Mouse (Mus musculus) cerebellum, adult 2 months (tissue): ENCODE results near the gene Dok4. TPM values are rescaled to one million over a fixed set of nuclear protein-coding genes. Genes with fewer than 3 reads are reported as not detected.
A peak's percentile ranks its signal among the peaks of the same experiment; 100 is the strongest.

Experiments
- DNase-seq, 2 experiments: peaks; one replicate each; pipeline ENCODE4 v3.0.0; 2021
- H3K27ac ChIP-seq: fragments of 200-500 bp; 2 replicates; pipeline ENCODE4 v1.5.1; 2012; ENCODE audit warnings: low read length, control low read depth, inconsistent platforms; ENCODE audit not compliant: insufficient read depth
- H3K27me3 ChIP-seq: fragments of 200-500 bp; 2 replicates; pipeline ENCODE4 v1.6.1; 2012; ENCODE audit warnings: inconsistent platforms, mild to moderate bottlenecking, low read length, moderate library complexity; ENCODE audit not compliant: control insufficient read depth, insufficient read depth
- H3K4me1 ChIP-seq: fragments of 200-500 bp; 2 replicates; pipeline ENCODE4 v1.6.1; 2011; ENCODE audit warnings: low read length; ENCODE audit not compliant: control insufficient read depth, insufficient read depth
- H3K4me3 ChIP-seq: fragments of 200-500 bp; replicated peaks from 2 replicates; pipeline ENCODE3; 2011; ENCODE audit warnings: mild to moderate bottlenecking, low read depth, low read length, control low read depth; ENCODE audit not compliant: insufficient read depth
- CTCF ChIP-seq: fragments of 200-500 bp; IDR thresholded peaks from 2 replicates; pipeline ENCODE4 v1.5.1; 2011; ENCODE audit warnings: low read depth, mild to moderate bottlenecking, control low read depth, low read length, moderate library complexity, borderline replicate concordance; ENCODE audit not compliant: insufficient read depth
- POLR2A ChIP-seq: fragments of 200-500 bp; IDR thresholded peaks from 2 replicates; pipeline ENCODE4 v1.6.1; 2011; ENCODE audit warnings: low read length, control low read depth, borderline replicate concordance; ENCODE audit not compliant: insufficient read depth
- WGBS: fragments of 180-500 bp; shearing (Covaris S2); methylation state at CpG from one replicate; pipeline ENCODE4 v1.1.7; 2018; 5-methylcytosine and 5-hydroxymethylcytosine counted together
- polyA plus RNA-seq: library from polyadenylated mRNA; depleted of rRNA; stranded (reverse); fragments of >200 nt; gene quantifications from 2 replicates; pipeline ENCODE4 v1.2.3, GENCODE M21; 2012

The Dok4 gene
- polyA plus RNA-seq, 1 experiment: 12.5 TPM

DNA sequence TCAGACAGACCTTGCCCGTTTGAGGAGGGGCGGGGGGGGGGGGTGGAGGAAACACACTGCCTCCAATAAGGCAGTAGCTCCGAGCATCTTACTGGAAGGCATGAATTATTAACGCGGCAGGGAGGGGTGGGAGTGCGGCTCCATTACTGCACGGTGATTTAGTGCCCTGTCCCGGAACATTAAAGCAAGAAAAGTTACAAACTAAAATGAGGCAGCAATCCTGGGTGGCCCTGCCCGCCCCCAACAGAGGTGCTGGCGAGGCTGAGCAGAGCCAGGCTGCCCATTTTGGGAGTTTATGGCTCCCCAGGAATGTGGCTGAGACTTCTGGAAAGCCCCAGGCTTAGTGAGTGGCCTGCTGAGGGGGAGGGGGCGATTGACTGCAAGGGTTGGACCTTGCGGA lies 27.6 kb upstream of the Dok4 start:
- no peaks in the 10 kb centered on the region for H3K4me1 ChIP-seq
- TF ChIP-seq CTCF (no peak), POLR2A (no peak)
- WGBS: 49% methylated on average over 12 of the region's 12 CpGs
- no peak for DNase-seq
- H3K4me3 ChIP-seq: no peak overlapping the region
- no peak overlapping the region for H3K27ac ChIP-seq
- no peaks in the 10 kb centered on the region for H3K27me3 ChIP-seq

DNA sequence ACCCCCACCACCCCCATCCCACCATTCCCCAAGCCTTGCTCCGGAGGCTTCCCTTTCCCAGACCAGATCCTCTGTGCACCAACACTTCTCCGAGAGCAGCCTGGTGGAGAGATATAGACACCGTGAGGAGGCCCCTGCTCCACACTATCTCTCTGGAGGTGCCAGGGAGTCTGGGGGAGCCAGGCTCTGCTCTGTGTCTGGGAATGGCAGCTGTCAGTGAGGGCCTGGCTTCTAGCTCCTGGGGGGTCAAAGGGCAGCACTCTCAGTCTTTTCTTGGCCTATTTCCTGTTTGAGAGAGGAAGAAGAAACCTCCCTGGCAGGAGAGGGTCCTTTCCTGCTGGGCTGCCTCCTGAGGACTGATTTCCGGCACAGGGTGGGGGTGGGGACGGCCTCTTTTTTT lies 24.9 kb upstream of the Dok4 start:
- Histone ChIP-seq H3K4me1 (no peaks in the 10 kb centered on the region), H3K27me3 (no peaks in the 10 kb centered on the region), H3K4me3 (no peak overlapping the region), H3K27ac (no peak overlapping the region)
- WGBS: 22% methylated on average over 5 of the region's 5 CpGs
- DNase-seq: no peak
- no peak for TF ChIP-seq POLR2A
- TF ChIP-seq CTCF: no peak

DNA sequence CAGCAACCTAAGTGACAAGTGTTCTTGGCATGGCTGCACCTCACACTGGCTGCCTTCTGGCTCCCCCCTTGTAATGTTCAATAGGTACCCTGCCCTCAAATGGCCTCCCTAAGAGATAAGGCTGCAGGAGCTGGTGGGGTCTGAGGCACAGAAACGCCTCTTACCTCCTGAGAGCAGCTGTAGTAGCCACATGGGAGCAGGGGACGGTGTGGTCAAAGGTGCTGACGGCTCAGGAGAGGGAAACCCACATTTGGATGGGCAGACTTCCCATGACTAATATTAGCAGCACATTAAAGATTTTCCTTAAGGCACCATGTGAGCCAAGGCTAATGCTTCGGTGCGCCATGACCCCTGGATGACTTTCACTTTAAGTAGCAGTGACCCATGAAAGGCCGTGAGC lies 24.5 kb upstream of the Dok4 start:
- Histone ChIP-seq H3K27ac (no peak overlapping the region), H3K27me3 (no peaks in the 10 kb centered on the region), H3K4me1 (no peaks in the 10 kb centered on the region), H3K4me3 (no peak overlapping the region)
- no peak for DNase-seq
- WGBS: 17% methylated on average over 6 of the region's 6 CpGs
- no peak for TF ChIP-seq POLR2A
- no peak for TF ChIP-seq CTCF

- 28% methylated on average over 11 of the region's 11 CpGs for WGBS
- DNase-seq: no peak
- TF ChIP-seq CTCF: no peak
- TF ChIP-seq POLR2A: no peak
- Histone ChIP-seq H3K4me1 (no peaks in the 10 kb centered on the region), H3K27ac (no peak overlapping the region), H3K27me3 (no peaks in the 10 kb centered on the region), H3K4me3 (no peak overlapping the region)
These were observed 23.1 kb upstream of the Dok4 start for GRCm38 (mm10) chr8:94899262-94899661.

GRCm38 (mm10) chr8:94892917-94893316 lies 16.8 kb upstream of the Dok4 start:
- TF ChIP-seq CTCF (no peak), POLR2A (no peak)
- 40% methylated on average over 2 of the region's 2 CpGs for WGBS
- Histone ChIP-seq H3K27me3 (no peaks in the 10 kb centered on the region), H3K4me3 (no peak overlapping the region), H3K4me1 (no peaks in the 10 kb centered on the region), H3K27ac (no peak overlapping the region)
- no peak for DNase-seq

DNA sequence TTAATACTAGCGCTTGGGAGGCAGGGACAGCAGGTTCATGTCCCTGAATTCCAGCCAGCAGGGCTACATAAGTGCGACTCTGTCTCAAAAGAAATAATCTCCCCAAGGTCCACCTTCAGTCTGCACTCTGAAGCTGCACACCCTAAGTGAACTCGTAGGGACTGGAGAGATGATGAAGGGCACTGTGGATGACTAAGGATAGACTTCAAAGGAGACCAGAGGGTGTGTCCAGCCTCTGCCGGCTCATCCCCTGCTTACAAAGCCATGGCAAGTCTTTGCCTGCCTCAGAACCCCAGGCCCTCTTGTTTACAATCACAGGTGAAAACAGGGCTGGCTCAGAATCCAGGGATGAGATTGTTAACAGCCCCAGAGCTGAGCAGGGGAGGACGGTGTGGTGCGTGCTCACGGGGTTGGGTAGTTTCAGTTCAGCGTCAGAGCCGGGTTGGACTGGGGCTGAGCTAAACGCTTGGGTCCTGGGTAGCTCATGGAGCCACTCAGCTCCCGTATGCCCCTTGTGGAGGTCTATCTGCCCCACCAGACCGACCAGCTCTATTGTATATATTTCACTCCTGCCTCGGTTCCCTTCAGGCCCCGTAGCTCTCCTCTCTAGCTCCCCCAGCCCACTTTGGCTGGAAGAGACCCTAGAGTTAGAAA lies 12.4 kb upstream of the Dok4 start:
- no peak overlapping the region for H3K4me3 ChIP-seq
- DNase-seq: no peak
- no peak for TF ChIP-seq POLR2A
- TF ChIP-seq CTCF: no peak
- H3K4me1 ChIP-seq: no peaks in the 10 kb centered on the region
- H3K27me3 ChIP-seq: no peaks in the 10 kb centered on the region
- H3K27ac ChIP-seq: no peak overlapping the region
- 45% methylated on average over 14 of the region's 14 CpGs for WGBS

- H3K4me3 ChIP-seq: no peak overlapping the region
- TF ChIP-seq POLR2A: no peak
- TF ChIP-seq CTCF: no peak
- no peak overlapping the region for H3K27ac ChIP-seq
- 78% methylated on average over 4 of the region's 4 CpGs for WGBS
- no peaks in the 10 kb centered on the region for H3K4me1 ChIP-seq
- H3K27me3 ChIP-seq: no peaks in the 10 kb centered on the region
- DNase-seq: no peak
These were observed 4.6 kb upstream of the Dok4 start for GRCm38 (mm10) chr8:94880742-94881141.

DNA sequence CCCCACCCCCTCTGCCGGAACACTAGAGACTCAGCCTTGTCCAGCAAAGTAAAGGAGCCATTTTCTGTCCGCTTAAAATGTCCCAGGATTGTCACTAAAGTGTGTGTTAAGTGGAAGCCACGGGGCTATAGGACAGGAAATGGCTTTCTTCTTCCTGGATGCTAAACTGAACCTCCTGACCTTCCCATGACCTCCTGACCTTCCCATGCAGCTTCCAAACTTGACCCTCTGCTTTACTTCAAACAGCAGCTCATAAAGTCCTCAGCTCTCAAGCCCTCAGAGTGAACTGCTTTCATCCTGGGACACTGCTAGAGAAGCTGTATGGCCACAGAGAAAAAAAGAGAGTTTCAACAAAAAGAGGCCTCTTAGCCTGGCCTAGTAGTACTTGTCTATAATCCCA lies 690 bp upstream of the Dok4 start:
- no peak for TF ChIP-seq POLR2A
- no peak for TF ChIP-seq CTCF
- Histone ChIP-seq H3K4me3 (no peak overlapping the region), H3K27ac (no peak overlapping the region), H3K27me3 (no peaks in the 10 kb centered on the region), H3K4me1 (peaks cover 4% of the 10 kb centered on the region)
- 63% methylated on average over 3 of the region's 3 CpGs for whole genome bisulfite sequencing
- DNase-seq: no peak

DNA sequence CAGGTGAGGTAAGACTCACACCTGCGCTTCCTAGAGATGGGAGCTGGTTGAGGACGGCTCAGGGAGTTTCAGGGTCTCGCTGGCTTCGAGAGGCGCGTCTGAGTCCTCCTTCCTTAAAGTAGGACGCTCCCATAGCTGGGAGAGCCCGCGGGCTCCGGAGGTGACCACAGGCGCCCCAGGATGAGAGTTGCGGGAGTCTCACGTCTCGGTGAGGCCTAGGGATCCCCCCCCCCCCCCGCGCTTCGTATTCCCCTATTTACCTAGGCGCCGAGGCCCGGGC lies 319 bp downstream of the Dok4 start:
- TF ChIP-seq POLR2A (no peak), CTCF (no peak)

More for the DNA sequence above, 319 bp downstream of the Dok4 start:
- peak overlapping the region; percentile 70 for H3K4me3 ChIP-seq
- 1% methylated on average over 19 of the region's 20 CpGs for WGBS
- no peak overlapping the region for H3K27ac ChIP-seq
- H3K27me3 ChIP-seq: no peaks in the 10 kb centered on the region
- no peak for DNase-seq
- H3K4me1 ChIP-seq: peaks cover 8% of the 10 kb centered on the region
